Mouse (Mus musculus) thymus, adult 2 months (tissue): ENCODE data around the gene Slc16a12. TPM values are rescaled to one million over a fixed set of nuclear protein-coding genes. Genes with fewer than 3 reads are reported as not detected.

ENCODE experiments used
- DNase-seq: peaks from one replicate; pipeline ENCODE4 v3.0.0; 2021
- H3K27ac ChIP-seq: fragments of 200-500 bp; 2 replicates; pipeline ENCODE4 v1.5.1; 2012; ENCODE audit warnings: low read length, control low read depth; ENCODE audit not compliant: control insufficient read depth, insufficient read depth
- H3K27me3 ChIP-seq: fragments of 200-500 bp; 2 replicates; pipeline ENCODE4 v1.6.1; 2012; ENCODE audit warnings: mild to moderate bottlenecking, low read length, moderate library complexity, mixed read lengths; ENCODE audit not compliant: control insufficient read depth, insufficient read depth
- H3K36me3 ChIP-seq: fragments of 200-500 bp; 2 replicates; pipeline ENCODE4 v1.6.1; 2012; ENCODE audit warnings: mild to moderate bottlenecking, low read length, moderate library complexity; ENCODE audit not compliant: control insufficient read depth, insufficient read depth
- H3K4me1 ChIP-seq: fragments of 200-500 bp; replicated peaks from 2 replicates; pipeline ENCODE4 v1.6.1; 2012; ENCODE audit warnings: low read length; ENCODE audit not compliant: control insufficient read depth, insufficient read depth
- H3K4me3 ChIP-seq: fragments of 200-500 bp; 2 replicates; pipeline ENCODE4 v1.5.1; 2012; ENCODE audit warnings: mild to moderate bottlenecking, low read length, control low read depth, moderate library complexity; ENCODE audit not compliant: control insufficient read depth, insufficient read depth
- CTCF ChIP-seq: fragments of 200-500 bp; IDR thresholded peaks from 2 replicates; pipeline ENCODE4 v1.5.1; 2012; ENCODE audit warnings: mild to moderate bottlenecking, control low read depth, low read length, moderate library complexity, borderline replicate concordance; ENCODE audit not compliant: control insufficient read depth, poor library complexity, insufficient read depth; ENCODE audit errors: extremely low read depth
- POLR2A ChIP-seq: fragments of 200-500 bp; IDR thresholded peaks from 2 replicates; pipeline ENCODE4 v1.6.1; 2012; ENCODE audit warnings: mild to moderate bottlenecking, low read length, control low read depth, moderate library complexity; ENCODE audit not compliant: control insufficient read depth, poor library complexity, insufficient read depth; ENCODE audit errors: extremely low read depth
- WGBS: fragments of 180-500 bp; shearing (Covaris S2); methylation state at CpG from one replicate; pipeline ENCODE4 v1.1.7; 2018; 5-methylcytosine and 5-hydroxymethylcytosine counted together
- polyA plus RNA-seq: library from polyadenylated mRNA; depleted of rRNA; stranded (reverse); fragments of >200 nt; gene quantifications from 2 replicates; pipeline ENCODE4 v1.2.3, GENCODE M21; 2012

The Slc16a12 gene
- polyA plus RNA-seq, 1 experiment: 0.44 TPM

DNA sequence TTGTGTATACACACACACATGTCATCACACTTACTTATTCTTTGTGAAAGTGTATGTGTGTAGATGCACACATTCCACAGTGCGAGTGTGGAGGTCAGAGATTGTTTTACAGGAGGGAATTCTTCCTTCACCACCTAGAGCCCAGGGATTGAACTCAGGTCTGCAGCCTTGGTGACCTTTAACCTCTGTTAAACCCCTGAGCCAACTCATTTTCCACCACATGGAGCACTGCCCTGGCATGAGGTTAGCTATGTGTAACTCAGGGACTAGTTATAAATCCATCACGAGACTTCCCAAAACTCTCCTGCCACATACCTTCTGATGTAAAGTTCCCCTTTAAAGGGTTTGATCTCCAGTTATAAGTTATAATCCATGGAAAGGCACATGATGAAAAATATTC is 38.9 kb downstream of the Slc16a12 start:
- Histone ChIP-seq H3K36me3 (no peaks in the 10 kb centered on the region), H3K4me3 (no peak overlapping the region), H3K4me1 (no peaks in the 10 kb centered on the region), H3K27ac (no peak overlapping the region), H3K27me3 (no peaks in the 10 kb centered on the region)
- TF ChIP-seq POLR2A (no peak), CTCF (no peak)
- WGBS: 98% methylated on average over 2 of the region's 2 CpGs
- no peak for DNase-seq

GRCm38 (mm10) chr19:34707571-34707970 is 39.5 kb downstream of the Slc16a12 start:
- no peak overlapping the region for H3K27ac ChIP-seq
- H3K27me3 ChIP-seq: no peaks in the 10 kb centered on the region
- DNase-seq: no peak
- WGBS: 87% methylated on average over 2 of the region's 2 CpGs
- TF ChIP-seq CTCF: no peak
- no peak for TF ChIP-seq POLR2A
- no peaks in the 10 kb centered on the region for H3K36me3 ChIP-seq
- H3K4me1 ChIP-seq: no peaks in the 10 kb centered on the region
- H3K4me3 ChIP-seq: no peak overlapping the region

DNA sequence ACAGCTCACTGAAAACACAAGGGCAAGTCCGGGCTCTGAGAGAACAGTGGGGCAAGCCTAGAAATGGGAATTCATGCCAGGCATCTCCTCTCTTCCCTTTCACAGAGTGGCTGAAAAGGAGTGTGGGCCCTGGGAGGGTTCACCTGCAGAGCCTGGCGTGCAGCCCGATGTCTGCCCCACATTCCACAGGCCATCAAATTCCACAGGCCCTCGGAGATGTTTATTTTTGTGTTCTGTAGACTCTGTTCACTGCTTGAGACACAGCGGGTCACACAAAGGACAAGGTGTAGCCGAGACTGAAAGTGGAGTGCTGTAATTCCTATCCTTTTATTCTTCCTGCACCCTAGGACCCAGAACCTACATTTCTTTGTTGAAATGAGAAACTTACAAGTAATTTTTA is 40.8 kb downstream of the Slc16a12 start:
- TF ChIP-seq CTCF (no peak), POLR2A (no peak)
- no peak overlapping the region for H3K4me3 ChIP-seq
- no peaks in the 10 kb centered on the region for H3K27me3 ChIP-seq
- no peaks in the 10 kb centered on the region for H3K36me3 ChIP-seq
- H3K27ac ChIP-seq: no peak overlapping the region
- no peak for DNase-seq
- H3K4me1 ChIP-seq: no peaks in the 10 kb centered on the region
- WGBS: 95% methylated on average over 6 of the region's 6 CpGs

GRCm38 (mm10) chr19:34705141-34705540 is 41.9 kb downstream of the Slc16a12 start:
- DNase-seq: no peak
- Histone ChIP-seq H3K27ac (no peak overlapping the region), H3K4me3 (no peak overlapping the region), H3K27me3 (no peaks in the 10 kb centered on the region), H3K36me3 (no peaks in the 10 kb centered on the region), H3K4me1 (no peaks in the 10 kb centered on the region)
- 90% methylated on average over 1 of the region's 1 CpGs for WGBS
- TF ChIP-seq CTCF (no peak), POLR2A (no peak)

GRCm38 (mm10) chr19:34699300-34699699 is 47.8 kb downstream of the Slc16a12 start:
- 97% methylated on average over 2 of the region's 2 CpGs for WGBS
- TF ChIP-seq CTCF: no peak
- TF ChIP-seq POLR2A: no peak

DNA sequence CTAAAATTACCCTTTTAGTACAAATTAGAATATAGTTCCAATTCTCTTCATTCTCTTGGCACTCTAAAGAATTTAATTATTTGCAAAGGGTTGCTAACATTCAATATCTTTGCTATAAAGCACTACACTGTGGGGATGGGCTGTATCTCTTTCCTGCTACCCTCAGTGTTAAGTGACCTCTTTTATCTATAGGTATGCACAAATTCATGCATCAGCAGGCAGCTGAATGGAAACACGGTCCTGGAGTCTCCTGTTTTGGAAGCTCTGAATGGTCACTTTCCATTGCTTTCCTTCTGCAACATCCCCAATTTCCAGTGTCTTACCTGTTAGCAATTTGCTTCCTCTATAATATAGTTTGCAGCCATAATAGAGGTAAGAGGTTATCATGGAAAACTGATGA is 48.2 kb downstream of the Slc16a12 start:
- 95% methylated on average over 1 of the region's 1 CpGs for WGBS
- DNase-seq: no peak
- H3K4me3 ChIP-seq: no peak overlapping the region
- H3K27ac ChIP-seq: no peak overlapping the region
- no peaks in the 10 kb centered on the region for H3K4me1 ChIP-seq
- H3K27me3 ChIP-seq: no peaks in the 10 kb centered on the region
- no peaks in the 10 kb centered on the region for H3K36me3 ChIP-seq
- TF ChIP-seq POLR2A (no peak), CTCF (no peak)

More at GRCm38 (mm10) chr19:34699300-34699699, 47.8 kb downstream of the Slc16a12 start:
- Histone ChIP-seq H3K4me3 (no peak overlapping the region), H3K27me3 (no peaks in the 10 kb centered on the region), H3K27ac (no peak overlapping the region), H3K36me3 (no peaks in the 10 kb centered on the region), H3K4me1 (no peaks in the 10 kb centered on the region)
- DNase-seq: no peak

- no peak overlapping the region for H3K27ac ChIP-seq
- H3K4me3 ChIP-seq: no peak overlapping the region
- WGBS: 94% methylated on average over 3 of the region's 3 CpGs
- TF ChIP-seq POLR2A (no peak), CTCF (no peak)
- no peaks in the 10 kb centered on the region for H3K4me1 ChIP-seq
- DNase-seq: no peak
- H3K36me3 ChIP-seq: no peaks in the 10 kb centered on the region
- H3K27me3 ChIP-seq: no peaks in the 10 kb centered on the region
These were observed 48.7 kb downstream of the Slc16a12 start for GRCm38 (mm10) chr19:34698432-34698831.
